Mouse (Mus musculus) myocyte (in vitro differentiated cells): ENCODE data around the gene Fscn3. TPM values are rescaled to one million over a fixed set of nuclear protein-coding genes. Genes with fewer than 3 reads are reported as not detected.

Experiments
- H3K27me3 ChIP-seq: one replicate; pipeline ENCODE4 v1.6.1; 2011; ENCODE audit not compliant: control insufficient read depth, insufficient read depth, insufficient read length
- H3K36me3 ChIP-seq: one replicate; pipeline ENCODE4 v1.6.1; 2011; ENCODE audit not compliant: control insufficient read depth, insufficient read depth
- H3K4me2 ChIP-seq: one replicate; pipeline ENCODE4 v1.6.1; 2011; ENCODE audit warnings: low read depth, control low read depth
- H3K4me3 ChIP-seq: one replicate; pipeline ENCODE4 v1.5.1; 2011; ENCODE audit warnings: mild to moderate bottlenecking, control low read depth, moderate library complexity
- H3K79me2 ChIP-seq: one replicate; pipeline ENCODE4 v1.6.1; 2011; ENCODE audit not compliant: control insufficient read depth, insufficient read depth
- H3ac ChIP-seq: one replicate; pipeline ENCODE4 v1.6.1; 2011; ENCODE audit not compliant: control insufficient read depth, insufficient read length
- CEBPB ChIP-seq: IDR thresholded peaks from 2 replicates; pipeline ENCODE4 v1.6.1; 2011; ENCODE audit warnings: mild to moderate bottlenecking, moderate library complexity; ENCODE audit not compliant: poor library complexity, insufficient read depth, severe bottlenecking
- E2F4 ChIP-seq: IDR thresholded peaks from one replicate; pipeline ENCODE4 v1.6.1; 2011; ENCODE audit warnings: mild to moderate bottlenecking, control low read depth, moderate library complexity; ENCODE audit not compliant: insufficient read depth
- MAX ChIP-seq: IDR thresholded peaks from one replicate; pipeline ENCODE4 v1.6.1; 2011; ENCODE audit warnings: low read depth, mild to moderate bottlenecking, control low read depth
- MYOD1 ChIP-seq, 3 experiments: IDR thresholded peaks; one replicate each; pipeline ENCODE4 v1.6.1; 2011; ENCODE audit warnings: control low read depth in 2 of 3, low read depth in 2 of 3, mild to moderate bottlenecking in 2 of 3, moderate library complexity in 1 of 3; ENCODE audit not compliant: insufficient read length in 2 of 3, control insufficient read depth in 1 of 3
- MYOG ChIP-seq, 3 experiments: IDR thresholded peaks; one replicate each; pipeline ENCODE4 v1.6.1; 2011; ENCODE audit warnings: control low read depth in 2 of 3, low read depth in 2 of 3, mild to moderate bottlenecking in 2 of 3; ENCODE audit not compliant: insufficient read length in 2 of 3, control insufficient read depth in 1 of 3, insufficient read depth in 1 of 3
- POLR2A ChIP-seq: IDR thresholded peaks from one replicate; pipeline ENCODE4 v1.6.1; 2011; ENCODE audit warnings: low read depth, mild to moderate bottlenecking, control low read depth, moderate library complexity; ENCODE audit not compliant: insufficient read length
- POLR2AphosphoS2 ChIP-seq: IDR thresholded peaks from one replicate; pipeline ENCODE4 v1.6.1; 2011; ENCODE audit warnings: low read depth, control low read depth; ENCODE audit not compliant: insufficient read length
- REST ChIP-seq: IDR thresholded peaks from one replicate; pipeline ENCODE4 v1.6.1; 2011; ENCODE audit warnings: mild to moderate bottlenecking, control low read depth, moderate library complexity; ENCODE audit not compliant: insufficient read depth, insufficient read length
- SRF ChIP-seq: IDR thresholded peaks from one replicate; pipeline ENCODE4 v1.6.1; 2011; ENCODE audit warnings: low read depth; ENCODE audit not compliant: control insufficient read depth, insufficient read length
- TCF12 ChIP-seq: IDR thresholded peaks from one replicate; pipeline ENCODE4 v1.6.1; 2011; ENCODE audit warnings: mild to moderate bottlenecking, control low read depth; ENCODE audit not compliant: poor library complexity, insufficient read depth, severe bottlenecking
- TCF3 ChIP-seq: IDR thresholded peaks from one replicate; pipeline ENCODE4 v1.6.1; 2011; ENCODE audit warnings: low read depth, control low read depth; ENCODE audit not compliant: insufficient read length
- USF1 ChIP-seq: IDR thresholded peaks from one replicate; pipeline ENCODE4 v1.6.1; 2011; ENCODE audit warnings: low read depth, mild to moderate bottlenecking, control low read depth, moderate library complexity
- polyA plus RNA-seq: library from polyadenylated mRNA; unstranded; fragments of >200 nt; fragmentation: generic; extraction: Trizol; gene quantifications from one replicate; pipeline ENCODE4 v1.2.1, GENCODE M21; 2012; ENCODE audit warnings: missing spikeins

The Fscn3 gene
- polyA plus RNA-seq, 1 experiment, result not detected

DNA sequence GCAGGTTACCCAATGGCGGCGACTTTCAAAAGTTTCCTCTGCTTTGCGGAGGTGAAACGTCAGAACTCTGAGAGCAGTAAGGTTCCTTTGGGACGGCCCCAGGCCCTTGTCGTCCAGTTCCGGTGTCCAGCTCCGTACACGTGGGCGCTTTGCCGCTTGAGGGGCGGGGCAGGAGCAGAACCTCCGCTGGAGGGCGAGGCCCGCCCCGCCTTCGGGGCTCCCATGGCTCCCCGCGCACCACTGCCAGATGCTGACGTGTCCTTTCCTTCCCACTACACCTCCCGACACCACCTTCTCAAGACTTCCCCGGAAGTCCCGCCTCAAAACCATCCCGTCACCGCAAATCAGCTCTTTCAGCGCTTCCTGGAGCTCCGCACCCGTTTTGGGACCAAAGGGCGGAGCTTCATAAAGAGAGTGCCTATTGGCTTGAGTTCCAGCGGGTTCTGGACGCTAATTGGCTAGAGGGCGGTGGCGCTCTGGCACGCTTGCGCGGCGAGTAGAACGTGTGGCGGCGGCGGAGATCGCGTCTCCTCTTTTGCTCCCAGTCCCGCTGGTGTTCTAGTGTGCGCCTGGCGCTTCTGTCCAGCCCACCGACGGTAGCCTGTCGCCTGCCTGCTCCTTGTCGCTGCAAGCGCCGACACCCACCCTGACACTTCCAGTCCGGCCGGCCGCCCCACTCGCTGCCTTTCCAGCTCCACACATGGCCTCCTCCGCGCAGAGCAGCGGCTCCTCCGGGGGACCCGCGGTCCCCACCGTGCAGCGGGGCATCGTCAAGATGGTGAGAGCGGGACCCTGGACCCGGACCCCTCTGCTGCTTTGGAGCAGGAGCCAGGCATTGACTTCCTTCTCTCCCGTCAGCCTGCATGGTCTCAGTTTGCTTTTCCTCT is 52.5 kb downstream of the Fscn3 start:
- TF ChIP-seq POLR2A (peak; percentile 95), REST (peak; percentile 33), E2F4 (no peak), CEBPB (no peak), MAX (no peak), POLR2AphosphoS2 (peak; percentile 96), TCF12 (no peak), MYOD1 (IDR thresholded peaks at IDR 0.05; ENCODE audit: control insufficient read depth in 1 of 3, insufficient read length in 2 of 3, low read depth in 2 of 3) (no peak), USF1 (peak; percentile 55), SRF (peak; percentile 85)
- Histone ChIP-seq H3K4me2 (peak overlapping the region; percentile 98), H3K36me3 (no peaks in the 10 kb centered on the region), H3K4me3 (peak overlapping the region; percentile 65), H3K27me3 (no peaks in the 10 kb centered on the region), H3K79me2 (peaks cover 47% of the 10 kb centered on the region), H3ac (peak overlapping the region; percentile 21)

DNA sequence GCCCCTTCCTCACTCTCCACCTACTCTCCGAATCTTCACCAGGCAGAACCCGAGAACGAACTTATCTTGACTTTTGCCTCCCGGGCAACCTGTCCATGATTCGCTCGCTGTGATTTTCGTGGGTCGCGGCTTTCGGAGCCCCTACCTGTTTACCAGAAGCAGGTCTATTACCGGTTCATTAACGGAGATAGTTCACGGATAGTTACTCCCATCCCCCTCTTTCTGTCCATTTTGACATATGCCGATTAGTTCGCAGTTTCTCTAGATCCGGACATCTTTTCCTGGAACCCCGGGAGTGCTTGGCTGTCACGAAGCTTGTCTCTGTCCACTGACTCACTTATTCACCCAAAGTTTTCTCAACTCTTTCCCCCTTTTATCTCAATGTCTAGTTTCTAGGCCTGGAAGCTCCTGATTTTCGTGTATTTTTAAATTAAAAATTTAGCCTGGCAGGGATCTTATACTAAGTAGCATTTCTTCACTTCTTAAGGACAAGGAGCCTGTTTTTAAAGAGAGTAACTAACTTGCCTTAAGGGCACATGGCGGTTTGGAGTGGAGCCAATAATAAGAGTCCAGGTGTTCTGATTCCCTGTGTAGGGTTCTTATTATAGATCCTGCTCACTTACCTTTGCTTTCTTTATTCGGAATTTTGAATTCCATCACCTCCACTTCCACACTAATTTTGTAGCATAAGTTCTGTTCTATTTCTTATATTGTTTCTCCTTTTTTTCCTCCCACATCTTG is 53.3 kb downstream of the Fscn3 start:
- Histone ChIP-seq H3K4me2 (peak overlapping the region; percentile 85), H3K27me3 (no peaks in the 10 kb centered on the region), H3K4me3 (peak overlapping the region; percentile 65), H3ac (peak overlapping the region; percentile 21), H3K79me2 (peaks cover 55% of the 10 kb centered on the region), H3K36me3 (no peaks in the 10 kb centered on the region)
- TF ChIP-seq SRF (no peak), CEBPB (no peak), TCF3 (no peak), MAX (no peak), MYOD1 (IDR thresholded peaks at IDR 0.05; ENCODE audit: control insufficient read depth in 1 of 3, insufficient read length in 2 of 3, low read depth in 2 of 3) (no peak), USF1 (no peak), POLR2AphosphoS2 (no peak), REST (no peak), TCF12 (no peak), POLR2A (no peak), MYOG (IDR thresholded peaks at IDR 0.05; ENCODE audit: control insufficient read depth in 1 of 3, insufficient read depth in 1 of 3, insufficient read length in 2 of 3, low read depth in 2 of 3) (no peak), E2F4 (no peak)

DNA sequence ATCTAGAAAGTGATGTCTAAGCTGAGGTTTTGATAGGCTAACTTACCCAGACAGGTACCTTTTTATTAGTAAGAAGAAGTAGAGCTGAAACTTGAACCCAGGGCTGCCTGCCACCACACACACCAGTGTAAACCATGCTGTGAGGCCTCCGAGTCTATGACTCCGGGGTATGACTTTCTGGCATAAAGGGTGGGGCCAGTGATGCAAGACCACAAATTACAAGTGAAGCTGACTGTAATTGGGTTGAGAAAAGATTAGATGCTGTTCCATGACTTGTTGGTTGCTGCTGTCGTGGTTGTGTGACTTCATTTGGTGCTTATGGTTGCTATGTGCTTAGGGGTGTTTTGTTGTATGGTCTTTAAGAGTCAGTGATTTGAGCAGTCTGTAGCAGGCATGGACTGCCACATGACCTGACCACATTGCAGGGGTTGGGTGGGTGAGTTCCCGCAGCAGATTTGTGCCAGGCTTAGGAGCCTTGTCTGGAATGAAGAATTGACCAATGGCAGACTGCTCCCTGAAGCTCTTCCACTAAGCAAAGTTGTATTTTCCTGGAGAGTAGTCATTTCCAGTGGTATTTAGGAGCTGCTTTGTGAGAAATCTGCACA is 55.2 kb downstream of the Fscn3 start:
- TF ChIP-seq MAX (no peak), REST (no peak), CEBPB (peak; percentile 48; the same call in 1 of the 2 replicates), USF1 (peak; percentile 70)
- H3K4me3 ChIP-seq, result peak overlapping the region; percentile 65
- peaks cover 74% of the 10 kb centered on the region for H3K79me2 ChIP-seq
- no peaks in the 10 kb centered on the region for H3K36me3 ChIP-seq
- no peaks in the 10 kb centered on the region for H3K27me3 ChIP-seq
- H3ac ChIP-seq, result no peak overlapping the region
- peak overlapping the region; percentile 85 for H3K4me2 ChIP-seq

DNA sequence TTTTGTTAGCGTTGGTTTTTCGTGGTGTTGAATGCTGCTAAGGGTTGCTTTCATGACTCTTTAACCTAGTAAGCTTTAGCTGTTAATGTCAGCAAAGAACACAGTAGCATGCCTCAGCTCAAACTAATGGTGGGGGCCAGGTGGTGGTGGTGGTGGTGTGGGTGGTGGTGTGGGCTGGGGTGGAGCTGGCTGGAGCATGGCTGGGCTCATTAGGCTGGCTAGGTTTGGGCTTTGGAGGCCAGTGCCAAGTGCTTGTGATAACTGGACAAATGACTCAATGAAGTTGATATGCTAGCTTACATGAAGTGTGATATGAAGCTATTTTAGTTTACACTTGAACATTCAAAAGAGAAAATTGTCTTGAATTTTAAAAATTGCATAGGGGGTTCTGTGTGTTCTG is 58.4 kb downstream of the Fscn3 start:
- no peaks in the 10 kb centered on the region for H3K36me3 ChIP-seq
- H3K27me3 ChIP-seq, result no peaks in the 10 kb centered on the region
- no peak overlapping the region for H3K4me3 ChIP-seq
- H3K79me2 ChIP-seq, result peaks cover 99% of the 10 kb centered on the region
- H3ac ChIP-seq, result no peak overlapping the region
- peak overlapping the region; percentile 85 for H3K4me2 ChIP-seq
- TF ChIP-seq SRF (no peak), MYOD1 (IDR thresholded peaks at IDR 0.05; ENCODE audit: control insufficient read depth in 1 of 3, insufficient read length in 2 of 3, low read depth in 2 of 3) (peak in 1 of 3 experiments; percentile 66), MYOG (IDR thresholded peaks at IDR 0.05; ENCODE audit: control insufficient read depth in 1 of 3, insufficient read depth in 1 of 3, insufficient read length in 2 of 3, low read depth in 2 of 3) (peak in 1 of 3 experiments; percentile 28)

DNA sequence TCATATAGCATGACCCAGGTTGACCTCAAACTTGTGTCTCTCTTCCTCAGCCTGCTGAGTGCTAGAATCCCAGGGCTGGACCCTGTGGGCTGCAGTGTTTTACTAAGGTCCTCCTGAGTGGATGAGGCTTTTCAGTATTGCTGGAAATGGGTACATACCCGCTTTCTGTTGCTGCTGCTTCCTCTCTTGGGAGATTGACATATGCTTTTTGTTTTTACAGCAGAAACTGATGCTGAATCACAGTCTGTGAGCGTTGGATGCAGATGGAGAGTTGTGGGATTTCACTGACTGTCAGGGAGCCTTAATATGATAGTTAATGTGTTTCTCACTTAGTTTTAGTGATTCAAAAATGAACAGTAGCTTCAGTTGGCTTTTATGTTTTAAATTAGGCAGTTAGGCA is 58.9 kb downstream of the Fscn3 start:
- Histone ChIP-seq H3K79me2 (peaks cover 99% of the 10 kb centered on the region), H3K36me3 (no peaks in the 10 kb centered on the region), H3K4me3 (no peak overlapping the region), H3K27me3 (no peaks in the 10 kb centered on the region), H3ac (no peak overlapping the region), H3K4me2 (peak overlapping the region; percentile 85)
- TF ChIP-seq CEBPB, result no peak
- no peak for TF ChIP-seq POLR2AphosphoS2
- TF ChIP-seq TCF12, result no peak
- TF ChIP-seq MYOG (IDR thresholded peaks at IDR 0.05; ENCODE audit: control insufficient read depth in 1 of 3, insufficient read depth in 1 of 3, insufficient read length in 2 of 3, low read depth in 2 of 3), result no peak
- TF ChIP-seq SRF, result no peak
- TF ChIP-seq POLR2A, result no peak
- TF ChIP-seq E2F4, result no peak
- TF ChIP-seq USF1, result no peak
- TF ChIP-seq MAX, result no peak
- no peak for TF ChIP-seq REST
- no peak for TF ChIP-seq MYOD1 (IDR thresholded peaks at IDR 0.05; ENCODE audit: control insufficient read depth in 1 of 3, insufficient read length in 2 of 3, low read depth in 2 of 3)
- no peak for TF ChIP-seq TCF3
